Mouse (Mus musculus) MEL (cell line): ENCODE measurements around the gene Wdsub1. TPM values are rescaled to one million over a fixed set of nuclear protein-coding genes. Genes with fewer than 3 reads are reported as not detected.

Source experiments
- DNase-seq: peaks from one replicate; pipeline ENCODE4 v3.0.0; 2011; ENCODE audit warnings: low read depth, low spot score
- H3K27ac ChIP-seq: 2 replicates; pipeline ENCODE4 v1.5.1; 2012; ENCODE audit warnings: low read depth, mild to moderate bottlenecking, control low read depth, low read length, moderate library complexity; ENCODE audit not compliant: control insufficient read depth
- H3K27me3 ChIP-seq, 2 experiments: fragments of 150-350 bp in 1 of 2; sonication (generic) in 1 of 2; 2 replicates each; pipeline ENCODE4 v1.6.1; 2012; ENCODE audit warnings: low read length in 2 of 2, mild to moderate bottlenecking in 2 of 2, improper control_type of control experiment in 1 of 2, moderate library complexity in 1 of 2; ENCODE audit not compliant: insufficient read depth in 2 of 2, control insufficient read depth in 1 of 2
- H3K36me3 ChIP-seq, 2 experiments: 2 replicates each; pipeline ENCODE4 v1.6.1; 2012 to 2014; ENCODE audit warnings: low read length in 2 of 2, improper control_type of control experiment in 1 of 2, inconsistent platforms in 1 of 2, mild to moderate bottlenecking in 1 of 2; ENCODE audit not compliant: insufficient read depth in 2 of 2, control insufficient read depth in 1 of 2
- H3K4me1 ChIP-seq, 2 experiments: fragments of 150-350 bp in 1 of 2; sonication (generic) in 1 of 2; 2 replicates each; pipeline ENCODE4 v1.6.1; 2012; ENCODE audit warnings: low read length in 2 of 2, improper control_type of control experiment in 1 of 2, mild to moderate bottlenecking in 1 of 2; ENCODE audit not compliant: insufficient read depth in 2 of 2, control insufficient read depth in 1 of 2
- H3K4me3 ChIP-seq, 2 experiments: fragments of 150-350 bp in 1 of 2; sonication (generic) in 1 of 2; 2 replicates each; pipeline ENCODE4 v1.5.1; 2012; ENCODE audit warnings: low read depth in 2 of 2, low read length in 2 of 2, mild to moderate bottlenecking in 2 of 2, moderate library complexity in 2 of 2, control low read depth in 1 of 2, improper control_type of control experiment in 1 of 2; ENCODE audit not compliant: control insufficient read depth in 1 of 2, insufficient read depth in 1 of 2
- H3K79me2 ChIP-seq: 2 replicates; pipeline ENCODE4 v1.6.1; 2012; ENCODE audit warnings: mild to moderate bottlenecking, low read length, moderate library complexity; ENCODE audit not compliant: control insufficient read depth, poor library complexity, insufficient read depth
- H3K9ac ChIP-seq: 2 replicates; pipeline ENCODE4 v1.6.1; 2012; ENCODE audit warnings: low read depth, mild to moderate bottlenecking, control low read depth, low read length, moderate library complexity; ENCODE audit not compliant: control insufficient read depth, poor library complexity, severe bottlenecking
- H3K9me3 ChIP-seq: fragments of 150-350 bp; sonication (generic); replicated peaks from 2 replicates; pipeline ENCODE4 v1.6.1; 2012; ENCODE audit warnings: mild to moderate bottlenecking, low read length, improper control_type of control experiment, moderate library complexity; ENCODE audit not compliant: insufficient read depth
- BHLHE40 ChIP-seq: IDR thresholded peaks from 2 replicates; pipeline ENCODE4 v1.6.1; 2012; ENCODE audit warnings: low read depth, mild to moderate bottlenecking, inconsistent platforms, low read length, improper control_type of control experiment, borderline replicate concordance
- CTCF ChIP-seq, 3 experiments: IDR thresholded peaks in 2 of 3; conservative IDR thresholded peaks in 1 of 3; 2 replicates each; pipeline ENCODE4 v1.5.1; 2011 to 2012; ENCODE audit warnings: low read length in 3 of 3, low read depth in 2 of 3, mild to moderate bottlenecking in 2 of 3, improper control_type of control experiment in 1 of 3, inconsistent platforms in 1 of 3, mixed read lengths in 1 of 3, moderate library complexity in 1 of 3; ENCODE audit not compliant: control insufficient read depth in 1 of 3, insufficient read depth in 1 of 3, poor library complexity in 1 of 3, severe bottlenecking in 1 of 3
- E2F4 ChIP-seq: IDR thresholded peaks from 2 replicates; pipeline ENCODE4 v1.6.1; 2011; ENCODE audit warnings: low read depth, low read length, improper control_type of control experiment, borderline replicate concordance
- ETS1 ChIP-seq: IDR thresholded peaks from 2 replicates; pipeline ENCODE4 v1.6.1; 2012; ENCODE audit warnings: low read depth, mild to moderate bottlenecking, inconsistent platforms, low read length, improper control_type of control experiment, moderate library complexity
- HCFC1 ChIP-seq: IDR thresholded peaks from 2 replicates; pipeline ENCODE4 v1.6.1; 2012; ENCODE audit warnings: low read depth, mild to moderate bottlenecking, inconsistent platforms, low read length, improper control_type of control experiment, moderate library complexity
- JUND ChIP-seq: IDR thresholded peaks from 2 replicates; pipeline ENCODE4 v1.6.1; 2011; ENCODE audit warnings: low read depth, mild to moderate bottlenecking, improper control_type of control experiment, low read length
- KAT2A ChIP-seq: conservative IDR thresholded peaks from 2 replicates; pipeline ENCODE4 v1.6.1; 2012; ENCODE audit warnings: low read depth, low read length, improper control_type of control experiment, inconsistent platforms
- MAX ChIP-seq: IDR thresholded peaks from 2 replicates; pipeline ENCODE4 v1.6.1; 2011; ENCODE audit warnings: low read length, improper control_type of control experiment
- MEF2A ChIP-seq: IDR thresholded peaks from 2 replicates; pipeline ENCODE4 v1.6.1; 2014; ENCODE audit warnings: low read depth, mild to moderate bottlenecking, inconsistent platforms, low read length, improper control_type of control experiment; ENCODE audit not compliant: poor library complexity, insufficient replicate concordance, severe bottlenecking; ENCODE audit errors: extremely low read depth
- MXI1 ChIP-seq: IDR thresholded peaks from 2 replicates; pipeline ENCODE4 v1.6.1; 2011; ENCODE audit warnings: mild to moderate bottlenecking, low read depth, low read length, improper control_type of control experiment
- POLR2AphosphoS2 ChIP-seq: IDR thresholded peaks from 2 replicates; pipeline ENCODE4 v1.6.1; 2011; ENCODE audit warnings: low read length, improper control_type of control experiment
- RAD21 ChIP-seq: IDR thresholded peaks from 2 replicates; pipeline ENCODE4 v1.6.1; 2011; ENCODE audit warnings: mild to moderate bottlenecking, low read depth, low read length, improper control_type of control experiment
- RCOR1 ChIP-seq: IDR thresholded peaks from 2 replicates; pipeline ENCODE4 v1.6.1; 2012; ENCODE audit warnings: low read depth, mild to moderate bottlenecking, inconsistent platforms, low read length, improper control_type of control experiment
- SIN3A ChIP-seq: IDR thresholded peaks from 2 replicates; pipeline ENCODE4 v1.6.1; 2012; ENCODE audit warnings: low read length, improper control_type of control experiment, inconsistent platforms
- TAL1 ChIP-seq: IDR thresholded peaks from 2 replicates; pipeline ENCODE4 v1.6.1; 2012; ENCODE audit warnings: mild to moderate bottlenecking, inconsistent platforms, low read length, moderate library complexity, mixed read lengths
- TBP ChIP-seq: IDR thresholded peaks from 2 replicates; pipeline ENCODE4 v1.8.0; 2011; ENCODE audit warnings: low read depth, low read length, improper control_type of control experiment
- USF1 ChIP-seq: IDR thresholded peaks from 2 replicates; pipeline ENCODE4 v1.6.1; 2014; ENCODE audit warnings: low read depth, mild to moderate bottlenecking, inconsistent platforms, low read length, improper control_type of control experiment, moderate library complexity
- USF2 ChIP-seq, 2 experiments: IDR thresholded peaks; 2 replicates each; pipeline ENCODE4 v1.6.1; 2011 to 2012; ENCODE audit warnings: improper control_type of control experiment in 2 of 2, low read length in 2 of 2, borderline replicate concordance in 1 of 2, inconsistent platforms in 1 of 2, low read depth in 1 of 2, mild to moderate bottlenecking in 1 of 2; ENCODE audit not compliant: insufficient read depth in 1 of 2
- ZC3H11A ChIP-seq: IDR thresholded peaks from 2 replicates; pipeline ENCODE4 v1.6.1; 2012; ENCODE audit warnings: low read depth, mild to moderate bottlenecking, inconsistent platforms, low read length, improper control_type of control experiment
- ZNF384 ChIP-seq: IDR thresholded peaks from 2 replicates; pipeline ENCODE4 v1.6.1; 2012; ENCODE audit warnings: low read depth, mild to moderate bottlenecking, inconsistent platforms, low read length, improper control_type of control experiment
- polyA plus RNA-seq, 2 experiments: library from polyadenylated mRNA; stranded (reverse) in 1 of 2; unstranded in 1 of 2; fragments of >175 nt in 1 of 2; fragments of >200 nt in 1 of 2; gene quantifications; 2 replicates each; pipeline versions ENCODE4 v1.2.1 to v1.2.4; 2012; ENCODE audit warnings: low replicate concordance in 2 of 2, low read depth in 1 of 2; ENCODE audit not compliant: insufficient read length in 2 of 2, insufficient read depth in 1 of 2, missing spikeins in 1 of 2
- total RNA-seq: library from RNA; depleted of rRNA; stranded (reverse); fragments of 300-350 nt; gene quantifications from 2 replicates; pipeline ENCODE4 v1.2.3, GENCODE M21; 2012

The Wdsub1 gene
- total and polyA plus RNA-seq, 3 experiments: 16.5 to 19.5 TPM; not detected in 1

DNA sequence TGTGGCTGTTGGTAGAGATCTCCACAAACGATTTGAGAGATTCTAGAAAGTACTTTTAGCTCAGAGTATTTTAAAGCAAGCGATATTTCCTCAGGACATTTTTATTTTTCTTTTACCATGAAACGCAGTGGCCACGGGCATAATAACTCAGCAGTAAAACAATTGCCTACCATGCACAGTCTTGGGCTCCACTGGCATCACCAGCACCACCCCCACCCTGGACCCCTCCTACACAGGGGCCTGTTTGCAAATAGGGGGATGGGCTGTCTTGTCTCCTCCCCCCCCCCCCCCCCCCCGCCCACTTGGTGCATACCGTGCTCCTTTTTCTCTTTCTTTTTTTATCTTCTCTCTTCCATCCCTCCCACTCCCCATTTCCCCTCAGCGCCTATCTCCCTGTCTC is 15.7 kb upstream of the Wdsub1 start:
- DNase-seq: no peak
- Histone ChIP-seq H3K9ac (no peak overlapping the region), H3K4me3 (no peak overlapping the region), H3K79me2 (no peaks in the 10 kb centered on the region), H3K36me3 (peaks cover 0 to 3% of the 10 kb centered on the region in 2 experiments; a peak in 2 of 4 replicates), H3K9me3 (no peaks in the 10 kb centered on the region), H3K4me1 (peaks cover 0 to 5% of the 10 kb centered on the region in 2 experiments; a peak in 2 of 4 replicates), H3K27me3 (no peaks in the 10 kb centered on the region), H3K27ac (no peak overlapping the region)
- TF ChIP-seq ETS1 (no peak), USF2 (IDR thresholded peaks at IDR 0.05; ENCODE audit: borderline replicate concordance in 1 of 2, insufficient read depth in 1 of 2, low read depth in 1 of 2, low read length in 2 of 2) (no peak), KAT2A (no peak), CTCF (IDR thresholded peaks at IDR 0.05 in 2 of 3, conservative IDR thresholded peaks at IDR 0.05 in 1 of 3; ENCODE audit: control insufficient read depth in 1 of 3, insufficient read depth in 1 of 3, low read depth in 2 of 3, low read length in 3 of 3, poor library complexity in 1 of 3, severe bottlenecking in 1 of 3) (no peak), MXI1 (no peak), BHLHE40 (no peak), JUND (no peak), ZNF384 (no peak), MAX (no peak), MEF2A (no peak), POLR2AphosphoS2 (no peak), SIN3A (no peak), USF1 (no peak)

GRCm38 (mm10) chr2:59896837-59897236 is 14.4 kb upstream of the Wdsub1 start:
- H3K9me3 ChIP-seq: no peaks in the 10 kb centered on the region
- H3K36me3 ChIP-seq: peaks cover 0 to 3% of the 10 kb centered on the region in 2 experiments; a peak in 2 of 4 replicates
- no peak overlapping the region for H3K9ac ChIP-seq
- H3K27me3 ChIP-seq: no peaks in the 10 kb centered on the region
- no peak overlapping the region for H3K27ac ChIP-seq
- peaks cover 0 to 5% of the 10 kb centered on the region in 2 experiments; a peak in 2 of 4 replicates for H3K4me1 ChIP-seq
- TF ChIP-seq ZNF384 (no peak), E2F4 (no peak), RCOR1 (no peak), RAD21 (no peak), ZC3H11A (no peak), TAL1 (no peak), USF1 (no peak), TBP (no peak), JUND (no peak), HCFC1 (no peak), SIN3A (no peak)
- DNase-seq: no peak
- H3K4me3 ChIP-seq: no peak overlapping the region
- H3K79me2 ChIP-seq: no peaks in the 10 kb centered on the region
